Mouse (Mus musculus) adrenal gland, postnatal 14 days (tissue): ENCODE data around the gene Fam118a. TPM values are rescaled to one million over a fixed set of nuclear protein-coding genes. Genes with fewer than 3 reads are reported as not detected.
A peak's percentile ranks its signal among the peaks of the same experiment; 100 is the strongest.
"Not testable (repeated sequence)": the region's sequence is repeated elsewhere in the genome, so short reads cannot be mapped to it uniquely, and the experiment has no call there.

Source experiments
- DNase-seq: peaks from one replicate; pipeline ENCODE4 v3.0.0; 2021; ENCODE audit warnings: mixed read lengths
- total RNA-seq: library from RNA; stranded (reverse); gene quantifications from 2 replicates; pipeline ENCODE4 v1.2.3, GENCODE M21; 2021

Gene Fam118a
- total RNA-seq, 1 experiment from 2014 or later = 12.6 TPM

- no peak for DNase-seq
Observed at GRCm38 (mm10) chr15:85011895-85012661, 16.7 kb upstream of the Fam118a start.

- peak; percentile 44 for DNase-seq
Observed at GRCm38 (mm10) chr15:85012662-85013054, 16.1 kb upstream of the Fam118a start.

GRCm38 (mm10) chr15:85015771-85016170 is 13.0 kb upstream of the Fam118a start:
- DNase-seq = no peak

- DNase-seq = peak; percentile 28
Observed at GRCm38 (mm10) chr15:85016951-85017664, 11.6 kb upstream of the Fam118a start, which contains the start of gene Upk3a. TSS of gene Upk3a (plus strand) at chr15:85017141.

GRCm38 (mm10) chr15:85022211-85022610 is 6.5 kb upstream of the Fam118a start:
- no peak for DNase-seq

- DNase-seq = no peak
Observed at GRCm38 (mm10) chr15:85026197-85026596, 2.6 kb upstream of the Fam118a start.

- no peak for DNase-seq
Observed at GRCm38 (mm10) chr15:85027740-85028139, 1.0 kb upstream of the Fam118a start.

GRCm38 (mm10) chr15:85030643-85031042 is 1.9 kb downstream of the Fam118a start:
- DNase-seq = not testable (repeated sequence)

GRCm38 (mm10) chr15:85031866-85032265 is 3.1 kb downstream of the Fam118a start:
- DNase-seq = peak; percentile 32

GRCm38 (mm10) chr15:85033916-85034315 is 5.2 kb downstream of the Fam118a start:
- DNase-seq = not testable (repeated sequence)

GRCm38 (mm10) chr15:85036566-85037342 is 8.0 kb downstream of the Fam118a start:
- DNase-seq = peak; percentile 98

GRCm38 (mm10) chr15:85037343-85037690 is 8.6 kb downstream of the Fam118a start:
- peak; percentile 12 for DNase-seq

GRCm38 (mm10) chr15:85041546-85042225 is 12.9 kb downstream of the Fam118a start:
- no peak for DNase-seq

- peak; percentile 76 for DNase-seq
Observed at GRCm38 (mm10) chr15:85042361-85042954, 13.7 kb downstream of the Fam118a start.

- DNase-seq = no peak
Observed at GRCm38 (mm10) chr15:85043116-85043515, 14.4 kb downstream of the Fam118a start.

GRCm38 (mm10) chr15:85043761-85044160 is 15.0 kb downstream of the Fam118a start:
- no peak for DNase-seq

GRCm38 (mm10) chr15:85046230-85046950 is 17.6 kb downstream of the Fam118a start:
- no peak for DNase-seq

GRCm38 (mm10) chr15:85047865-85048264 is 19.1 kb downstream of the Fam118a start:
- DNase-seq = peak; percentile 53

- no peak for DNase-seq
Observed at GRCm38 (mm10) chr15:85049758-85050157, 21.0 kb downstream of the Fam118a start.

- DNase-seq = no peak
Observed at GRCm38 (mm10) chr15:85054098-85054497, 25.4 kb downstream of the Fam118a start.

GRCm38 (mm10) chr15:85055186-85055585 is 26.4 kb downstream of the Fam118a start:
- peak; percentile 37 for DNase-seq
